Mouse (Mus musculus): Measurements from ENCODE around the gene Fut7. TPM values are rescaled to one million over a fixed set of nuclear protein-coding genes. Genes with fewer than 3 reads are reported as not detected.

The Fut7 gene
- polyA plus RNA-seq, 1 experiment: not detected

DNA sequence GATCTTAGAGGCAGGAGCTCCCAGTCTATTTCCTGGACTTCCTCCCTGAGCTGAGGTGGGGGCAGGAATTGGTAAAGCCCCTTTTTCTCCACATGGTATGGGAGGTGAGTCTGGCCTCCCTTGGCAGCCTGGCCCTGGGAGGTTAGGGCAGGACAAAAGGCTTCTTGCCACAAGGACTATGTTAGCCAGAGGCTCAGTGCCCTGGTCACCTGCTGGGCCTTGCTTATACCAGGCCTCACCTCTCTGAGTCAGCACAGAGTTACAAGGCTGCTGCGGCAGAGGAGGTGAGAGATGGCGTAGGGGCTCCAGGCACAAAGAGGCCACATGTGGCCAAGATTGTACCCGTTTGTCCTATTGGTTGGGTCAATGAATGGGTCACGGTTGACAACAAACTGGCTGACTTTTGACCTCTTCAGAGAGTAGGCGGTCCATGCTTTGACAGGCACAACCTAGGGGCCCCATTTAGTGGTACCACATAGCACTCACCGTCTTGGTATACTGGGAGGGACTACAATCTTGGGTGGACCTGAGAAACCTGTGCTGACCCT lies 8.3 kb downstream of the Fut7 start:
- Histone ChIP-seq H3K4me1 (ENCODE audit: control insufficient read depth, insufficient read depth, low read length) (no peaks in the 10 kb centered on the region), H3K27me3 (ENCODE audit: control insufficient read depth, insufficient read depth, low read length, poor library complexity, severe bottlenecking) (no peaks in the 10 kb centered on the region), H3K27ac (ENCODE audit: insufficient read depth, low read length) (no peak overlapping the region), H3K9ac (ENCODE audit: low read depth, poor library complexity, severe bottlenecking) (no peak overlapping the region), H3K9me3 (replicated peaks; ENCODE audit: control insufficient read depth, insufficient read depth, low read length, poor library complexity, severe bottlenecking) (no peaks in the 10 kb centered on the region), H3K36me3 (ENCODE audit: control insufficient read depth, insufficient read depth, low read length, poor library complexity, severe bottlenecking) (no peaks in the 10 kb centered on the region), H3K4me3 (ENCODE audit: low read depth, low read length) (no peak overlapping the region)
- TF ChIP-seq CTCF (IDR thresholded peaks at IDR 0.05; ENCODE audit: low read depth, low read length) (no peak), EP300 (IDR thresholded peaks at IDR 0.05; ENCODE audit: insufficient read depth, low read depth, low read length) (no peak), POLR2A (IDR thresholded peaks at IDR 0.05; ENCODE audit: insufficient read depth, low read length) (no peak)

DNA sequence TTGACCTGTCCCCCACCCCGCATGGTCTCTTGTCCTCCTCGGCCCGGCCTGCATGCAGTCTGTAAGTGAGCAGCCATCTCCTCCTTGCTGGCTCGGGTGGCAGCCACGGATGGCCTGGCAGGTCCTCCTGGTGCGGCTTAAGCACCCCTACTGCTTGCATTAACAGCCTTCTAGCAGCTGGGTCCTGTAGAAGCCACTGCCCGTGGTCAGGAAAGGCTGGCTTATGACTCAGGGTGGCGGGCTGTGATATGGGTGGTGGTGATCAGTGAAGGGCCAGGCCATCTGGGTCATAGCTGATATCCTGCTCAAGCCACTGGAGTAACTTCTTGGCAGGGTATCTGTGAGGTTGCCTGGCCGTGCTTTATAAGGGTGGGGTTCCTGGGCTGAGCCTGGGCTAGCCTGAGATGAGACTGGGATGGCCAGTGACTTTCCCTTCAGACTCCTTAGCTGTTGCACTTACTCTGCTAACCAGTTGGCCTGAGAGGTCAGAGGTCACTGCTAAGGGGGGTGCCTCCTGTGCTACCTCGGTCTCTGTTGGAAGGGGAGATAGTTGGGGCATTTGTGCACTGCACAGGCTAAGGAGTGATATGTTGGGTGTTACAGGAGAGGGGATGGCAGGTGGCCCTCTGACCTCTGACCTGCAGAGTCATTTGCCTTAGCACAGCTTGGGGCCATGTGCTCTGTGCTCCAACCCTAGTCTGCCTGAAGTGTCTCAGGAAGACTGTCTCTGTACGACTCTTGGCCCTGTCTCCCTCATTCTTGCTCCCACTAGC lies 9.4 kb downstream of the Fut7 start:
- H3K27ac ChIP-seq (ENCODE audit: insufficient read depth, low read length): no peak overlapping the region
- H3K4me1 ChIP-seq (ENCODE audit: control insufficient read depth, insufficient read depth, low read length): no peaks in the 10 kb centered on the region
- no peaks in the 10 kb centered on the region for H3K36me3 ChIP-seq (ENCODE audit: control insufficient read depth, insufficient read depth, low read length, poor library complexity, severe bottlenecking)
- no peak overlapping the region for H3K9ac ChIP-seq (ENCODE audit: low read depth, poor library complexity, severe bottlenecking)
- no peaks in the 10 kb centered on the region for H3K27me3 ChIP-seq (ENCODE audit: control insufficient read depth, insufficient read depth, low read length, poor library complexity, severe bottlenecking)
- no peak for TF ChIP-seq EP300 (IDR thresholded peaks at IDR 0.05; ENCODE audit: insufficient read depth, low read depth, low read length)
- TF ChIP-seq CTCF (IDR thresholded peaks at IDR 0.05; ENCODE audit: low read depth, low read length): no peak
- TF ChIP-seq POLR2A (IDR thresholded peaks at IDR 0.05; ENCODE audit: insufficient read depth, low read length): no peak
- no peak overlapping the region for H3K4me3 ChIP-seq (ENCODE audit: low read depth, low read length)
- H3K9me3 ChIP-seq (replicated peaks; ENCODE audit: control insufficient read depth, insufficient read depth, low read length, poor library complexity, severe bottlenecking): no peaks in the 10 kb centered on the region

DNA sequence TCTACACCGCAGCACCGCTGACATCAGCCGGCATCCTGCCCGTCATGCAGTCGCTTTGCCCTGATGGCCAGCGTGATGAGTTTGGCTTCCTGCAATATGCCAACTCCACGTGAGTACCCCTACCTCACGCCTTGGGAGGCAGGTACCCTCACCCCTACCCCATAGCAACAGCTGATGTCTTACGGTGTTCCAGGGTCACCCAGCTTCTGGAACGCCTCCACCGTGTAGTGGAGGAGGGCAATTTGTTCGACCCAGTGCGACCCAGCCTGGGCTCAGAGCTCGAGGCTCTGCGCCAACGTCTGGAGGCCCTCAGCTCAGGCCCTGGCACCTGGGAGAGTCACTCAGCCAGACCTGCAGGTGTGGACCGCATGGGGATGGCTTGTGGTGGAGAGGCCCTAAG lies 10.0 kb downstream of the Fut7 start:
- H3K36me3 ChIP-seq (ENCODE audit: control insufficient read depth, insufficient read depth, low read length, poor library complexity, severe bottlenecking): no peaks in the 10 kb centered on the region
- H3K4me3 ChIP-seq (ENCODE audit: low read depth, low read length): no peak overlapping the region
- no peaks in the 10 kb centered on the region for H3K27me3 ChIP-seq (ENCODE audit: control insufficient read depth, insufficient read depth, low read length, poor library complexity, severe bottlenecking)
- H3K4me1 ChIP-seq (ENCODE audit: control insufficient read depth, insufficient read depth, low read length): no peaks in the 10 kb centered on the region
- H3K9ac ChIP-seq (ENCODE audit: low read depth, poor library complexity, severe bottlenecking): no peak overlapping the region
- H3K9me3 ChIP-seq (replicated peaks; ENCODE audit: control insufficient read depth, insufficient read depth, low read length, poor library complexity, severe bottlenecking): no peaks in the 10 kb centered on the region
- TF ChIP-seq CTCF (IDR thresholded peaks at IDR 0.05; ENCODE audit: low read depth, low read length): no peak
- no peak overlapping the region for H3K27ac ChIP-seq (ENCODE audit: insufficient read depth, low read length)

DNA sequence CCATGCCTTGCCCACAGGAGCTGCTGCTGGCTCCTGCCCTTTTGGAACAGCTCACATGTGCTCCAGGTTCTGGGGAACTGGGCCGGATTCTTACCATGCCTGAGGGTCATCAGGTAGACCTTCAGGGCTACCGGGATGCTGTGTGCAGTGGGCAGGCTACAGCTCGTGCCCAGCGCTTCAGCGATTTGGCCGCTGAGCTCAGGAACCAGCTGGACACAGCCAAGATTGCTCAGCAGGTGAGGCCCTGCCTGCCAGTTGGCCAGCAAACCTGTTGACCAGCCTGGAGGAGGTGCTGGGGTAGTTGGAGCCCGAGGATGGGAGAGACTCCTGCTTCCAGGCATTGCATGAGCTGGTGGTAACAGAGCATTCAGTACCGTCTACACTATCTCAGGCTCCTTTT lies 11.2 kb downstream of the Fut7 start:
- Histone ChIP-seq H3K36me3 (ENCODE audit: control insufficient read depth, insufficient read depth, low read length, poor library complexity, severe bottlenecking) (no peaks in the 10 kb centered on the region), H3K27me3 (ENCODE audit: control insufficient read depth, insufficient read depth, low read length, poor library complexity, severe bottlenecking) (no peaks in the 10 kb centered on the region), H3K9me3 (replicated peaks; ENCODE audit: control insufficient read depth, insufficient read depth, low read length, poor library complexity, severe bottlenecking) (no peaks in the 10 kb centered on the region), H3K4me3 (ENCODE audit: low read depth, low read length) (no peak overlapping the region), H3K27ac (ENCODE audit: insufficient read depth, low read length) (no peak overlapping the region), H3K4me1 (ENCODE audit: control insufficient read depth, insufficient read depth, low read length) (no peaks in the 10 kb centered on the region), H3K9ac (ENCODE audit: low read depth, poor library complexity, severe bottlenecking) (no peak overlapping the region)
- no peak for TF ChIP-seq POLR2A (IDR thresholded peaks at IDR 0.05; ENCODE audit: insufficient read depth, low read length)
- no peak for TF ChIP-seq EP300 (IDR thresholded peaks at IDR 0.05; ENCODE audit: insufficient read depth, low read depth, low read length)
- no peak for TF ChIP-seq CTCF (IDR thresholded peaks at IDR 0.05; ENCODE audit: low read depth, low read length)

DNA sequence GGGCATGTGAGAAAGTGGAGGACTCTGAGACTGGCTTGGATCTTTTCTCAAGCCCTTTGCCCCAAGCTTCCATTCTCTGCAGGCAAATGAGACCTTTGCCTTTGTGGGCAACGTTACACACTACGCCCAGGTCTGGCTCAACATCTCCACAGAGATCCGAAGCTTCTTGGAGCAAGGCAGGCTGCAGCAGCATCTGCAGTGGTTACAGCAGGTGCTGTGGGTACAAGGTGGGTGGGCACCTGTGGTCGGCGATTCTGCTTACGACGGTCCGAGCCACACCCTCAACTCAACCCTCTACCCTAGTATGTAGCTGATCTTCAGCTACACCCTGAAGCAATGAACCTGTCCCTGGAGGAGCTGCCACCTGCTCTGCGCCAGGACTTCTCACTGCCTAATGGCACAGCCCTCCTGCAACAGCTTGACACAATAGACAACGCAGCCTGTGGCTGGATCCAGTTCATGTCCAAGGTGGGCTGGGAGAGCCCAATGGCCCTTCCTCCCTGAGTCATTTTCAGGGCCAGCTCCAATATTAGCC lies 13.3 kb downstream of the Fut7 start:
- H3K9ac ChIP-seq (ENCODE audit: low read depth, poor library complexity, severe bottlenecking): no peak overlapping the region
- TF ChIP-seq CTCF (IDR thresholded peaks at IDR 0.05; ENCODE audit: low read depth, low read length) (no peak), EP300 (IDR thresholded peaks at IDR 0.05; ENCODE audit: insufficient read depth, low read depth, low read length) (no peak), POLR2A (IDR thresholded peaks at IDR 0.05; ENCODE audit: insufficient read depth, low read length) (no peak)
- H3K4me1 ChIP-seq (ENCODE audit: control insufficient read depth, insufficient read depth, low read length): no peaks in the 10 kb centered on the region

DNA sequence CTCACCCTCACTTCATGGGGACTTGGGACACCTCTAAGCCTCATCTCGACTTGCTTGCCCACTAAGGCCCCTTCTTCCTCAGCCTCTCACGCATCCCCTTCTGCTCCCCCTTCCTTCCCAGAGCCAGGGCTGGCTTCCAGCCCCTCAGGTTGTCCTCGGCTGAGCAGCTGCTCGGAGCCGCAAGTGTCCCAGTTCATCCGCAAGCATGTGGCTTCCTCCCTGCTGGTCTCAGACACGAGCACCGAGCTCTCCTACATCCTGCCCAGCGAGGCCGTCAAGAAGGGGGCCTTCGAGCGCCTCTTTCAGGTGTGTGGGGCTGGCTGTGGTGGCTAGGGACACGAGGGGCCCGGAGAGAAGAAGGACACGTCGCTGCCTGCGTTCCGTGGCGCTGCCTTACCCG lies 18.0 kb downstream of the Fut7 start:
- TF ChIP-seq EP300 (IDR thresholded peaks at IDR 0.05; ENCODE audit: insufficient read depth, low read depth, low read length) (no peak), POLR2A (IDR thresholded peaks at IDR 0.05; ENCODE audit: insufficient read depth, low read length) (no peak), CTCF (IDR thresholded peaks at IDR 0.05; ENCODE audit: low read depth, low read length) (no peak)
- Histone ChIP-seq H3K4me3 (ENCODE audit: low read depth, low read length) (no peak overlapping the region), H3K27me3 (ENCODE audit: control insufficient read depth, insufficient read depth, low read length, poor library complexity, severe bottlenecking) (no peaks in the 10 kb centered on the region), H3K9ac (ENCODE audit: low read depth, poor library complexity, severe bottlenecking) (no peak overlapping the region), H3K9me3 (replicated peaks; ENCODE audit: control insufficient read depth, insufficient read depth, low read length, poor library complexity, severe bottlenecking) (no peaks in the 10 kb centered on the region), H3K27ac (ENCODE audit: insufficient read depth, low read length) (no peak overlapping the region), H3K36me3 (ENCODE audit: control insufficient read depth, insufficient read depth, low read length, poor library complexity, severe bottlenecking) (no peaks in the 10 kb centered on the region), H3K4me1 (ENCODE audit: control insufficient read depth, insufficient read depth, low read length) (no peaks in the 10 kb centered on the region)

More for the DNA sequence above, 13.3 kb downstream of the Fut7 start:
- Histone ChIP-seq H3K4me3 (ENCODE audit: low read depth, low read length) (no peak overlapping the region), H3K9me3 (replicated peaks; ENCODE audit: control insufficient read depth, insufficient read depth, low read length, poor library complexity, severe bottlenecking) (no peaks in the 10 kb centered on the region), H3K27me3 (ENCODE audit: control insufficient read depth, insufficient read depth, low read length, poor library complexity, severe bottlenecking) (no peaks in the 10 kb centered on the region), H3K27ac (ENCODE audit: insufficient read depth, low read length) (no peak overlapping the region), H3K36me3 (ENCODE audit: control insufficient read depth, insufficient read depth, low read length, poor library complexity, severe bottlenecking) (no peaks in the 10 kb centered on the region)
